Mouse (Mus musculus): ENCODE results near the gene Ly6g5b. TPM values are rescaled to one million over a fixed set of nuclear protein-coding genes. Genes with fewer than 3 reads are reported as not detected.

Gene Ly6g5b
- total RNA-seq, 1 experiment: 1.5 TPM

DNA sequence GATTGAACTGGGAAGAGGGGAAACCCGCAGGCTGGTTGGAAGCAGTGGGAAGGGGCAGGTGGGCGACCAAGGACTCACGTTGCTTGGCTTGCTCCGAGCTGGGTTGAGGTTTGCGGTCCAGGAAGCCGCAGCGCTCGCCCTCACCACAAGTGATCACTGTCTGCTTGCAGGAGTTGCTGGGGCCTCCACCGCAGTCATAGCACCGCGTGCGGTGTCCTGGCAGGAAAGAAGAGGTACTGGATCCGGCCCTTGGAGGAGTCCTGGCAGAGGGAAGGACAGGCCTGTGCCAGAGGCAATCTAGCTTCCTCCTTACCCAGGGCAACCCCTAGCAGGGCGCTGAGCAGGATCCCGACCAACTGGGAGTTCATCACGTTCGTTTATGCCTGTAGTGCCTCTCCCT, 41.1 kb downstream of the Ly6g5b start:
- Histone ChIP-seq H3K9me3 (ENCODE audit: control insufficient read depth, insufficient read depth, low read depth, low read length) (no peaks in the 10 kb centered on the region), H3K27ac (ENCODE audit: insufficient read depth, low read depth, low read length, poor library complexity, severe bottlenecking) (no peak overlapping the region), H3K4me1 (ENCODE audit: control insufficient read depth in 2 of 2, insufficient read depth in 2 of 2, low read length in 2 of 2, poor library complexity in 1 of 2) (peaks cover 16 to 20% of the 10 kb centered on the region in 2 experiments), H3K4me3 (ENCODE audit: insufficient read depth in 1 of 2, low read depth in 1 of 2, low read length in 2 of 2, poor library complexity in 1 of 2, severe bottlenecking in 1 of 2) (peak overlapping the region; percentile 16 to 57), H3K9ac (ENCODE audit: insufficient read depth, low read depth, low read length, poor library complexity, severe bottlenecking) (peak overlapping the region; percentile 52), H3K36me3 (ENCODE audit: control insufficient read depth, insufficient read depth, low read length, poor library complexity, severe bottlenecking) (no peaks in the 10 kb centered on the region)
- no peak for DNase-seq (ENCODE audit: low read depth, low spot score)
- in situ Hi-C loops (cut with MboI; ENCODE audit: low sequenced_read_pairs in 2 of 2, unreplicated experiment in 2 of 2): no loop called here
- no peak for TF ChIP-seq CHD2 (IDR thresholded peaks at IDR 0.05; ENCODE audit: low read depth, low read length)

DNA sequence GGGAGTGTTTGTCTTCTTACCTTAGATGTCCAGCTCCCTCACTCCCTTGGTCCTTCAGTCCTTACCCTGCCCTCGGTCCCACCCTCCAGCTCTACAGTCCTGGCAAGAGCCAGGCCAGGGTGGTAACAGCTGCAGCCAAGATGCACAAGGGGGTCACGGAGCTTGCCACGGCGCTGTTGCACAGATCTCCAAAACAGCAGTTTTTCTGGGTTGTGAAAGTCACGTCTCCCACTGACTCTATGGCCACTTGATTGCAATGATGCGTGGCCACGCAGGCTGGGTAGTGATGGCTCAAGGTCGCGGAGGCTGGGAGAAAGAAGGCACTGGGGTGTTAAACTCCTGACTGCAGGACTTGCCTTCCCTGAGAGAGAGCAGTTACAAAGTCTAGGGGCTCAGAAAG, 43.8 kb downstream of the Ly6g5b start:
- H3K9ac ChIP-seq (ENCODE audit: insufficient read depth, low read depth, low read length, poor library complexity, severe bottlenecking): no peak overlapping the region
- H3K27ac ChIP-seq (ENCODE audit: insufficient read depth, low read depth, low read length, poor library complexity, severe bottlenecking): no peak overlapping the region
- no peaks in the 10 kb centered on the region for H3K9me3 ChIP-seq (ENCODE audit: control insufficient read depth, insufficient read depth, low read depth, low read length)
- H3K4me3 ChIP-seq (ENCODE audit: insufficient read depth in 1 of 2, low read depth in 1 of 2, low read length in 2 of 2, poor library complexity in 1 of 2, severe bottlenecking in 1 of 2): no peak overlapping the region
- no peak for DNase-seq (ENCODE audit: low read depth, low spot score)
- H3K36me3 ChIP-seq (ENCODE audit: control insufficient read depth, insufficient read depth, low read length, poor library complexity, severe bottlenecking): no peaks in the 10 kb centered on the region
- H3K4me1 ChIP-seq (ENCODE audit: control insufficient read depth in 2 of 2, insufficient read depth in 2 of 2, low read length in 2 of 2, poor library complexity in 1 of 2): peaks cover 11 to 13% of the 10 kb centered on the region in 2 experiments; a peak in 2 of 4 replicates
- in situ Hi-C loops (cut with MboI; ENCODE audit: low sequenced_read_pairs in 2 of 2, unreplicated experiment in 2 of 2): no loop called here
- TF ChIP-seq ZC3H11A (IDR thresholded peaks at IDR 0.05; ENCODE audit: borderline replicate concordance, low read depth, low read length) (no peak), ZNF384 (IDR thresholded peaks at IDR 0.05; ENCODE audit: low read depth, low read length) (no peak), CHD2 (IDR thresholded peaks at IDR 0.05; ENCODE audit: low read depth, low read length) (no peak), MAFK (IDR thresholded peaks at IDR 0.05; ENCODE audit: insufficient read depth, low read depth, low read length) (no peak), HCFC1 (IDR thresholded peaks at IDR 0.05; ENCODE audit: borderline replicate concordance, insufficient read depth, low read length) (no peak)

DNA sequence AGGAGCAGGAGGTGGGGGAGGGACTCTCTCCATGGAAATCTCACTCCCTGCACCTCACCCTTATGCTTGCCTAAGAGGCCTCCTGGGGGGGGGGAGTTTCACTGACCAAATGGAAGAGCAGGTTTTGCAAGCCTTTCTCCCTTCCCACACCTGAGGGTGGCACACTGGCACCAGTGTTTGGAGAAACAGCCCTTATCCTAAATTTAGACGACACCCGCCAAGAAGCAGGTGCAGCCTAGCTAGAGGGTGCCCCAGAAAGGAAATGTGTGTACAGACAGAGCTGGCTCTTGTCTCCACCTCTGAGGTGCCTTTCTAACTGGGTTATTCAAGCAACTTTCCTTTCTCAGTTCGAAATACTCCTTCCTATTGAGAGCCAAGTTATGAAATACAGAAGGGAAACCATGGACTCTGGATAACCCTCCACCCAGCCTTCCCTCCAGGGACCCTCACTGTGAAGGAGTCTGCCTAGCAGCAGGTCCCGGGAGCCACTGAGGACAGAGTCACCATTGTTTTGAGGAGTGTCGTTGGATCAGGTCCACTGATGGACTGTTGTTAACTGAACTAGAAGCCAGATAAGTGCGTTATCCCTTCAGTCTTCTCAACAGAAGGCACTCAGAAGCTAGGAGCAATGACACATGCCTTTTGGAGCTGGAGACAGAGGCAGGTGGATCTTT, 44.5 kb downstream of the Ly6g5b start:
- Histone ChIP-seq H3K36me3 (ENCODE audit: control insufficient read depth, insufficient read depth, low read length, poor library complexity, severe bottlenecking) (no peaks in the 10 kb centered on the region), H3K27ac (ENCODE audit: insufficient read depth, low read depth, low read length, poor library complexity, severe bottlenecking) (no peak overlapping the region), H3K9ac (ENCODE audit: insufficient read depth, low read depth, low read length, poor library complexity, severe bottlenecking) (no peak overlapping the region), H3K4me3 (ENCODE audit: insufficient read depth in 1 of 2, low read depth in 1 of 2, low read length in 2 of 2, poor library complexity in 1 of 2, severe bottlenecking in 1 of 2) (no peak overlapping the region), H3K4me1 (ENCODE audit: control insufficient read depth in 2 of 2, insufficient read depth in 2 of 2, low read length in 2 of 2, poor library complexity in 1 of 2) (peaks cover 9 to 16% of the 10 kb centered on the region in 2 experiments; a peak in 3 of 4 replicates), H3K9me3 (ENCODE audit: control insufficient read depth, insufficient read depth, low read depth, low read length) (no peaks in the 10 kb centered on the region)
- no peak for TF ChIP-seq MAFK (IDR thresholded peaks at IDR 0.05; ENCODE audit: insufficient read depth, low read depth, low read length)
- TF ChIP-seq CHD2 (IDR thresholded peaks at IDR 0.05; ENCODE audit: low read depth, low read length): no peak
- no peak for TF ChIP-seq HCFC1 (IDR thresholded peaks at IDR 0.05; ENCODE audit: borderline replicate concordance, insufficient read depth, low read length)
- TF ChIP-seq ZC3H11A (IDR thresholded peaks at IDR 0.05; ENCODE audit: borderline replicate concordance, low read depth, low read length): no peak
- no peak for TF ChIP-seq ZNF384 (IDR thresholded peaks at IDR 0.05; ENCODE audit: low read depth, low read length)
- DNase-seq (ENCODE audit: low read depth, low spot score): no peak
- in situ Hi-C loops (cut with MboI; ENCODE audit: low sequenced_read_pairs in 2 of 2, unreplicated experiment in 2 of 2): no loop called here

DNA sequence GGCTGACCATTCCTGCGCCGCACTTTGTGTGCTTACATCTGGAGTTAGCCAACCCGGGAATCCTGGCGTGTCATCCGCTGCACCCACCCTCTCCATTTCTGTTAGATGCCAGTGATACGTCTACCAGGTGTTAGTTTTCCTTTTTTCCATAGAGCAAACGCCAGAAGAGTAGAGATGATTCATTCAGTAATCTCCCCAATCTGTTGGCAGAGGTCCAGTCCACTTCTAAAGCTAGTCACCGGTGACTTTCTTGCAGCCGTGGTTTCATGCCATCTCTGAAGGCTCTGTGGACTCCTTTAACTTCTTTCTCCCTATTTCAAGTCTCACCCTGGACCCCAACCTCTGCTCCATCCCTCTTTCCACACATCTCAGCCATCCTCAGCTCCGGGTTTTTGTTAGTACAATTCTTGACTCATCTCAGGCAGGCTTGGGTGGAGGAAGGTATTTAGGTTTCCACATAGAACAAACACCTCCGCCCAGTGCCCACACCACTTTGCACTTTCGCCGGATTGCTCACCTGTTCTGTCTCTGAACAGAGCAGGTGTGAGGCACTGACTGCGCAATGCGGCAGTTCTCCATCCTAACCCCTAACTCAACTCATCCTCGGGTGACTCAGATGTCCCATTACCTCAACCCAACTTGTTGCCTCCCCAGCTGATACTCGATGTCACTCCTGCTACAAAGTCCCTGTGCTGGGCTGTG, 46.9 kb downstream of the Ly6g5b start:
- Histone ChIP-seq H3K4me1 (ENCODE audit: control insufficient read depth in 2 of 2, insufficient read depth in 2 of 2, low read length in 2 of 2, poor library complexity in 1 of 2) (peaks cover 8 to 23% of the 10 kb centered on the region in 2 experiments; a peak in 3 of 4 replicates), H3K9me3 (ENCODE audit: control insufficient read depth, insufficient read depth, low read depth, low read length) (no peaks in the 10 kb centered on the region), H3K36me3 (ENCODE audit: control insufficient read depth, insufficient read depth, low read length, poor library complexity, severe bottlenecking) (no peaks in the 10 kb centered on the region), H3K9ac (ENCODE audit: insufficient read depth, low read depth, low read length, poor library complexity, severe bottlenecking) (no peak overlapping the region), H3K4me3 (ENCODE audit: insufficient read depth in 1 of 2, low read depth in 1 of 2, low read length in 2 of 2, poor library complexity in 1 of 2, severe bottlenecking in 1 of 2) (no peak overlapping the region), H3K27ac (ENCODE audit: insufficient read depth, low read depth, low read length, poor library complexity, severe bottlenecking) (no peak overlapping the region)
- in situ Hi-C loops (cut with MboI; ENCODE audit: low sequenced_read_pairs in 2 of 2, unreplicated experiment in 2 of 2): no loop called here
- DNase-seq (ENCODE audit: low read depth, low spot score): no peak
- TF ChIP-seq CHD2 (IDR thresholded peaks at IDR 0.05; ENCODE audit: low read depth, low read length): no peak
- TF ChIP-seq MAFK (IDR thresholded peaks at IDR 0.05; ENCODE audit: insufficient read depth, low read depth, low read length): no peak
- TF ChIP-seq ZC3H11A (IDR thresholded peaks at IDR 0.05; ENCODE audit: borderline replicate concordance, low read depth, low read length): no peak
- no peak for TF ChIP-seq ZNF384 (IDR thresholded peaks at IDR 0.05; ENCODE audit: low read depth, low read length)
- TF ChIP-seq HCFC1 (IDR thresholded peaks at IDR 0.05; ENCODE audit: borderline replicate concordance, insufficient read depth, low read length): no peak

All from ES-E14 (cell line).